Mouse (Mus musculus): ENCODE data around the gene Ccnb2. TPM values are rescaled to one million over a fixed set of nuclear protein-coding genes. Genes with fewer than 3 reads are reported as not detected.

Gene Ccnb2
- polyA plus RNA-seq, 1 experiment from 2014 or later = 178 TPM

DNA sequence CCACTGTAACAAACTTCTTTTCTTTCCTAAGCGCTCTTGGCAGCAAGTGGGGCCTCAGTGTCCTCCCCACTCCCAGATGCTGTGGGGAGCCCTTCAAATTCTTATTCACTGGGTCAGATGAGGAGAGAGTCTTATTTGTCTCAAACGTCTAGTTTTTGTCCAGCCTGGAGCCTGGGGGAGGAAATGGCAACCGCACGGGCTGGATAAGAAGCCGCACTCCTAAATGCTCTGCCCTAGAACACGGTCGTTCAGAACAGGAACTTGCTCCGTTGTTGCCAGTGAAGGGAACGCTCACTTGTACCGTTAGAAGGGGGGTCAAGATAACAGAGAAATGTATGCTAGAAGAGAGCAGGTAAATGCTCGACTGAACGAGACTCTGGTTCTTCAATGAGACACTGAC, 39.3 kb downstream of the Ccnb2 start:
- WGBS = 83% methylated on average over 12 of the region's 12 CpGs
- Histone ChIP-seq H3K9ac (no peak overlapping the region), H3K36me3 (peaks cover 76% of the 10 kb centered on the region), H3K9me3 (0 out of 2 replicates have a peak, but pooled peaks cover 3% of the 10 kb centered on the region), H3K4me1 (no peaks in the 10 kb centered on the region), H3K27ac (peak overlapping the region; percentile 39; the same call in 1 of the 2 replicates), H3K4me2 (replicated peaks) (no peak overlapping the region), H3K4me3 (no peak overlapping the region), H3K27me3 (no peaks in the 10 kb centered on the region)
- ATAC-seq (ENCODE audit: low FRiP score, low read depth) = no peak

DNA sequence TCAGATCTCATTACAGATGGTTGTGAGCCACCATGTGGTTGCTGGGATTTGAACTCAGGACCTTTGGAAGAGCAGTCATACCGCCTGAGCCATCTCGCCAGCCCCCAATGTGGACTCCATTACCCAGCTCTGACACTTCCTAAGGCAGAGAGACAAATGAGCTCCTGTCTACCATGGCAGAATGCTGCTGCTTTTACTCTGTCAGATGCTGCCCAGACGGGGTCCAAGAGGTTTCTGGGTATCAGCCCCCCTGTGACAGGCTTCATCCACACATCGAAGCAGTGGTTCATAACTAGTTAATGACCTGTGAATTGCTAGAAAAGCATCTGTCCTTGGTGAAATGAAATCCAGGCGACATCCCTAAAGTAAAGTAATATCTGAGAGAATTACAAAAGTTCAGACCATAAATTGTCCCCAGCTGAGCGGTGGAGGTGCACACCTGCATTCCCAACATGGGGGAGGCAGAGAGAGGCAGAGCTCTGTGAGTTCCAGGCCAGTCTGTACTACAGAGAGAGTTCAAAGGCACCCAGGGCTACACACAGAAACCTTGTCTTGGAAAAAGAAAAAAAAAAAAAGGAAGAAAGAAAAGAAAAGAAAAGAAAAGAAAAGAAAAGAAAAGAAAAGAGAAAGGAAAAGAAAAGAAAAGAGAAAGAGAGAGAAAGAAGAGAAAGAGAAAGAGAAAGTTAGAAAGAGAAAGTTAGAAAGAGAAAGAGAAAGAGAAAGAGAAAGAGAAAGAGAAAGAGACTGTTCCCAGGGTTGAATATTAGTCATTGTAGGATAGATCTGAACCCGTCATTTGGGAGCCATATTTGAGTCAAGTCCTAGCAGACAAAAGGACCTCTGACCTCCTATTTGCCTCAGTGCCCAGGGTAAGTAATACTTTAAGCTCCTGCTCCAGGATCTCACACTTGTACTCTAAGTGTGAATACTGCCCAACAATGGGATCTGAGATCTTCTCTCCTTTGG, 41.6 kb downstream of the Ccnb2 start:
- Histone ChIP-seq H3K27me3 (no peaks in the 10 kb centered on the region), H3K4me3 (no peak overlapping the region), H3K36me3 (peaks cover 82% of the 10 kb centered on the region), H3K9ac (no peak overlapping the region), H3K4me2 (replicated peaks) (no peak overlapping the region), H3K4me1 (no peaks in the 10 kb centered on the region), H3K9me3 (0 out of 2 replicates have a peak, but pooled peaks cover 3% of the 10 kb centered on the region), H3K27ac (no peak overlapping the region)
- 56% methylated on average over 7 of the region's 7 CpGs for WGBS
- no peak for ATAC-seq (ENCODE audit: low FRiP score, low read depth)

DNA sequence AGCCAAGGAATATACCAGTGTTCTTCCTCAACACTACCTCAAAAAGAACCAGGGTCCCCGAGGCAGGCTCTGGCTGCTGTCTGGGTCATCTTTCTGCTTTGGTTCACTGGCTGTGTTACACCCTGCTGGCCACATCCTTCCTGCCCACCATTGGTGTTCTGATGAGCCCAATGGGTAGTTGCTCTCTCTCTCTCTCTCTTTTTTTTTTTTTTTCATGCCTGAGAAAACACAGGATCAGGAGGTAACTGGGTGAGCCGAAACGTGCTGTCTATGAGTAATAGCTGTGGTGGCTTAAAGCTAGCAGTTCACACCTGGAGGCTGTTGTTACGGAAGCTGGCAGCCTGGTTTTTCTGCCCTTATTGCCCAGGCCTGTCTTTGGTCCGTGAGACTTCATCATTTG, 49.7 kb downstream of the Ccnb2 start:
- Histone ChIP-seq H3K9me3 (no peaks in the 10 kb centered on the region), H3K4me2 (replicated peaks) (no peak overlapping the region), H3K36me3 (peaks cover 73% of the 10 kb centered on the region), H3K4me3 (no peak overlapping the region), H3K27me3 (no peaks in the 10 kb centered on the region), H3K9ac (no peak overlapping the region), H3K27ac (no peak overlapping the region), H3K4me1 (no peaks in the 10 kb centered on the region)
- ATAC-seq (ENCODE audit: low FRiP score, low read depth) = no peak
- 66% methylated on average over 5 of the region's 5 CpGs for WGBS

DNA sequence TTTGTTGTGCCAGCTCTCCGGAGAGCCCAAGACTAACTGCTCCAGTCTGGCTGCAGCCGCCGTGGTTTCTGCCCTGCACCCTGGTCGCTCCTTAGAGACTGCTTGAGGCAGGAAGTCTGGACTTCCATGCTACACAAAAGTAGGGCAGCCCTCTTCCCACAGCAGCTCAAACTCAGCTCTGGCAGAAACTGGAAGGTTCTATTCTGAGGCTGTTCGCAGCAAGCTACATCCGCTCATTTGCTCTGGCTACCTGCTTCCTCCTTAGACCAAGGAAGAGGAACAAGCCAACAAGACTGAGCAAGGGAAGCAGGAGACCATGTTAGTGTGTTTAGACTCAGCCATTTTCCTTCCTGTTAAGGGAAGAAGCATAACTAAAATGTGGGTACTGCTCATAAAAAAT, 54.4 kb downstream of the Ccnb2 start:
- H3K36me3 ChIP-seq = peaks cover 87% of the 10 kb centered on the region
- 86% methylated on average over 6 of the region's 6 CpGs for WGBS

DNA sequence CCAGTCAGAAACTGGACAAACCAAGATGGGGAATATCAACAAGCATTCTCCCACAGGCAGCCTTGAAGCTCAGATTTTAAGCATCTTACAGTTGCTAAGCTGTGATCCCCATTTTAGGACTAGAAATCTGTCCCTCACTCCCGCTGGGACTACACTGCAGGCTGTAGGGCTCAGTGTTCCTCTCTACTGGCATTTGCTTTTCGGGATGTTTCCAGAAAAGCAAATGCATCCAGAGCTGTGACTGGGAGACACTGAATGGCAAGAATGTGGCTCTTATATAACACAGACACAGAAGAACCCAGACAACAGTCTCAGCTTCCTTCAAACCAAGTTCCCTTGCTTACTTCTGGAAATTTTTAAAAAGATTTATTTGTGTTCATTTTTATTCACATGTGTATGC, 55.4 kb downstream of the Ccnb2 start:
- Histone ChIP-seq H3K27me3 (no peaks in the 10 kb centered on the region), H3K4me3 (no peak overlapping the region), H3K4me2 (replicated peaks) (no peak overlapping the region), H3K36me3 (peaks cover 80% of the 10 kb centered on the region), H3K9ac (no peak overlapping the region), H3K4me1 (no peaks in the 10 kb centered on the region), H3K9me3 (no peaks in the 10 kb centered on the region), H3K27ac (no peak overlapping the region)
- 80% methylated on average over 2 of the region's 2 CpGs for WGBS
- ATAC-seq (ENCODE audit: low FRiP score, low read depth) = no peak

More for the DNA sequence above, 54.4 kb downstream of the Ccnb2 start:
- Histone ChIP-seq H3K27ac (no peak overlapping the region), H3K9me3 (no peaks in the 10 kb centered on the region), H3K4me1 (no peaks in the 10 kb centered on the region), H3K27me3 (no peaks in the 10 kb centered on the region), H3K9ac (no peak overlapping the region), H3K4me2 (replicated peaks) (no peak overlapping the region), H3K4me3 (no peak overlapping the region)
- ATAC-seq (ENCODE audit: low FRiP score, low read depth) = no peak

DNA sequence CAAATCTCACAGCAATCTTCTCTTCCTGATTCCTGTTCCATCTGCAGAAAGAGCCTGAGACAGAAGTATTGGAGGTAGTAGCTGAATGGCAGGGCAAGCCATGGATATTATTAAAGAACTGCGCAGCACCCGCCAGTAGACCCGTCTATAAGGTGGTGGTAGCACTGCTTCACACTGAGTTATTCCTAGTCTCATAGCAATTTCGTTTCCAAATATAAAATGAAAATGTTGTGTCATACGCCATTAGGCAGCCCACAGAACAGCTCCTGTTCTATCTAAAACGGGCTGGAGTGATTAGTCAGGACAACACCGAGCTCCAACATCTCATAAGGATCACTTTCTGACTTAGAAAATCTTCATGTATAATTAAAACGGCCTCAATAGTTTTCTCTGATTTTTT, 56.6 kb downstream of the Ccnb2 start:
- WGBS = 91% methylated on average over 8 of the region's 8 CpGs
- H3K4me1 ChIP-seq = no peaks in the 10 kb centered on the region
- H3K27me3 ChIP-seq = no peaks in the 10 kb centered on the region
- H3K27ac ChIP-seq = no peak overlapping the region
- no peak overlapping the region for H3K4me3 ChIP-seq
- no peak for ATAC-seq (ENCODE audit: low FRiP score, low read depth)
- H3K4me2 ChIP-seq (replicated peaks) = no peak overlapping the region
- no peak overlapping the region for H3K9ac ChIP-seq
- peaks cover 76% of the 10 kb centered on the region for H3K36me3 ChIP-seq
- no peaks in the 10 kb centered on the region for H3K9me3 ChIP-seq

DNA sequence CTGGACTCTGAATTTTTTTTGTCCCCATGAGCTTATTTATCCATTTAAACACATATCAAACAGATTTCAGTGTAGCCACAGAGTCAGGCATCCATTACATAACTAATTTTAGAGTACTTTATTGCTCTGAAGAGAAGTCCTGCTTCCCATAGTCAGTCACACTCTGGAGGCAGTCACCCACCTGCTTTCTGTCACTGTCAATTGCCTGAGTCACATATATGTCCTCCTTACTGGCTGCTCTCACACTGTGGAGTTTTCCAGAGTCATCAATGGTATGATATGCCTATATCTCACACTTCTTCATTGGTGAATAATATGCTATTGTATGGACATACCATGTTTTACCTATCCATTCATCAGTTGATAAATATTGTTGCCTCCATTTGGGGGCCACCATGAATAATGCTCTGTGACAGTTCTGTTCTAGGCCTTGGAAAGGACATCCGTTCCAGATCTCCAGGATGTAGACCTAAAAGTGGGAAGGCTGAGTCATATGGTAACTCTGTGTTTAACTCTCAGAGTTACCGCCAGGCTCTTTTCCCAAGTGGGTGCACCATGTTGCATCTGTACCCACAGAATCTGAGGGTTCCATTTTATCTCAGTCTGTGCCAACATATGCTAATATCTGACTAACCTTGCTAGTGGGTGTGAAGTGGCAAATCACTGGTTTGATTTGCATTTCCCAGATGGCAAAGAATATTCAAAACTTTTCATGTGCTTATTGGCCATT, 61.8 kb downstream of the Ccnb2 start:
- Histone ChIP-seq H3K36me3 (peaks cover 75% of the 10 kb centered on the region), H3K9me3 (peaks cover 6% of the 10 kb centered on the region), H3K4me3 (no peak overlapping the region), H3K27me3 (no peaks in the 10 kb centered on the region), H3K4me1 (0 out of 2 replicates have a peak, but pooled peaks cover 6% of the 10 kb centered on the region), H3K27ac (no peak overlapping the region), H3K9ac (no peak overlapping the region), H3K4me2 (replicated peaks) (no peak overlapping the region)
- ATAC-seq (ENCODE audit: low FRiP score, low read depth) = no peak
- WGBS = 96% methylated on average over 2 of the region's 2 CpGs

Small RNA genes lying within 50 kb of the gene (microRNA-seq; reads per million reads assigned to microRNA genes)
- gene Mir5626 = 3.5 reads per million, percentile 16 among the genes with 10 or more reads in this experiment

Other genes with a start within 250 kb of the Ccnb2 start
- 22.2 and 23.7 TPM in 2 replicates for gene Myo1e, start 214.2 kb downstream of the Ccnb2 start, polyA plus RNA-seq (2015; fragmentation: Nextera tagmentation; extraction: Ambion mirVana)
- 27.1 and 29.1 TPM in 2 replicates for gene Rnf111, start 82.2 kb upstream of the Ccnb2 start, polyA plus RNA-seq (2015; fragmentation: Nextera tagmentation; extraction: Ambion mirVana)
- gene Sltm, start 121.2 kb upstream of the Ccnb2 start, polyA plus RNA-seq (2015; fragmentation: Nextera tagmentation; extraction: Ambion mirVana) = 64.6 and 64.8 TPM in 2 replicates
- gene Gm10642, start 234.7 kb upstream of the Ccnb2 start, polyA plus RNA-seq (2015; fragmentation: Nextera tagmentation; extraction: Ambion mirVana) = 0.18 and 0.24 TPM in 2 replicates
- 7.7 TPM in 2 replicates for gene Mindy2, start 235.6 kb upstream of the Ccnb2 start, polyA plus RNA-seq (2015; fragmentation: Nextera tagmentation; extraction: Ambion mirVana)

All from limb, embryonic 13.5 days (tissue).